Mouse (Mus musculus) heart, postnatal 10 days (tissue): ENCODE measurements around the gene Ccnf. TPM values are rescaled to one million over a fixed set of nuclear protein-coding genes. Genes with fewer than 3 reads are reported as not detected.

Source experiments
- DNase-seq, 2 experiments: peaks; one replicate each; pipeline ENCODE4 v3.0.0; 2021
- intact Hi-C: fragments of 180-260 bp; cut with DNase I; formaldehyde crosslinking; loops from one replicate; pipeline ENCODE4 v1.15.1; 2025
- total RNA-seq, 2 experiments: library from RNA; stranded (reverse); gene quantifications; 2 replicates each; pipeline ENCODE4 v1.2.3; 2021

The Ccnf gene
- total RNA-seq, 2 experiments from 2014 or later, result 6.9 to 7.7 TPM

DNA sequence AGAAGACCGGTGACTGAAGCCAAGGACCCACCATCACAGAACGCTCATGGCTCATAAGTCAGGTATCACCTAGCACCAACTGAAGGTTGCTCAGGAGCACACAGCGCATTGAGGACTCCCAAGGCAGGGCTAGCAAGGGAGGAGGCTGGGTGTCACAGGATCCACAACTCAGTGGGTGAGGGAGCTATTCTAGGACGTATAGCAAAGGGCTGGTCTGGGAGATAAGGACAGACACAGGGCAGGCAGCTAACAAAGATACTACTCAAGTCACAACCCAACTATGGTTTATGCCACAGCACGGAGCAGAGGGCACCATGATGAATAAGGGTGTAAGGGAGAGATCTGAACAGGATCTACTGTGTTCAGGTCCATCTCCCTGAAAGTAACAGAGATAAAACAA is 25.4 kb downstream of the Ccnf start:
- DNase-seq, result no peak
- intact Hi-C loops, result no loop called here

DNA sequence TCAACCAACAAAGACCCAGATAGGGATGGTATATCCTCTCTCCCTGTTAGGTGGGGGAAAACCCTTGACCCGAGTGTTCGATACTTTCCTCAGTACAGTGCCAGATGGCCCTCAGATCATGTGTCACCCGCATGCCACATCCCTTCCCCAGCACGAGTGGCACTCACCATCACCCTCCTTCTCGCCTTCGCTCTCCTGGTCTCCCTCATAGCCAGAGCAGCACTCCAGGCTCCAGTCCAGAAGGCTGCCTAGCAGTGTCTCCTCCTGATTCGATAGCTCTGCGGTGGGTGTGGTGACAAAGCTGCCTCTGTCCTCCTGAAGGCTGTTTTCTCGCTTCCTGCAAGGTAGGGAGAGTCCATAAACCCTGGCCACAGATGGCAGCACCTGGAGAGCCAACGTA is 26.5 kb downstream of the Ccnf start:
- intact Hi-C loops, result no loop called here
- no peak for DNase-seq

DNA sequence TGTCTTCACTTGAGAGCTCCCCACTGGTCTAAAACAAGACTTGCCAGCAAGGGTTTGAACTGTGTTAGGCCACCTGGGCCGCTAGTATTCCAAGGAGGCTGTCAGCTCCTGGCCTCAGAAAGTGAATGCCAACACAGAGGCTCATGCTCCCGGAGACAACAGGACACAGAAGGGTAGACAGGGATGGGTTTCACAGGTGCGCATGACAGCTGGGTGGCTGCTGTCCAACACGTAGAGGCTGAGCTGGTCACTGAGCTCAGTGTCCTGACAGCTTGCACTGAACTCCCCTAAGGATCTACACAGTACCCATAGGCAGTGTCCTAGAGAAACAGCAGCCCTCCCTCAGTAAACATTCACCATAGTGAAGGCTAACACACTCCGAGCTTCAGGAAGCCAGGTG is 27.8 kb downstream of the Ccnf start:
- intact Hi-C loops, result no loop called here
- no peak for DNase-seq

DNA sequence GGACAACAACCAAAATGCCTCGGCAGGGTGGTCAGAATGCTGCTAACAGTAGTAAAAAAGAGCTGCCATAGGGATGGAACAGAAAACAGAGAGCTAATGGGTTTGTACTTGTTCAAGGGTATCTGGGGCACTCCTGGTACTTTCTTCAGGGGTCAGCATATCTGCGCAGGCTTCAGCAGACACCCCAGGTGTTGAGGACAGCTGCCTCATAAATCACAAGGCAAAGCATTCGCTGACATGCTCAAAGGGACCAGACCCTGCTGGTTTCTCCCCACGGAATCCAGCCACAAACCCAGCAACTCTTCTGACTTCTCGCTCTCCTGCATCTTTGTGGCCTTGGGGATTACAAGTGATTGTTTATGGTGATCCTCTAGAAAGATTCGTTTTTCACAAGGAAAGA is 28.6 kb downstream of the Ccnf start:
- intact Hi-C loops, result no loop called here
- no peak for DNase-seq

DNA sequence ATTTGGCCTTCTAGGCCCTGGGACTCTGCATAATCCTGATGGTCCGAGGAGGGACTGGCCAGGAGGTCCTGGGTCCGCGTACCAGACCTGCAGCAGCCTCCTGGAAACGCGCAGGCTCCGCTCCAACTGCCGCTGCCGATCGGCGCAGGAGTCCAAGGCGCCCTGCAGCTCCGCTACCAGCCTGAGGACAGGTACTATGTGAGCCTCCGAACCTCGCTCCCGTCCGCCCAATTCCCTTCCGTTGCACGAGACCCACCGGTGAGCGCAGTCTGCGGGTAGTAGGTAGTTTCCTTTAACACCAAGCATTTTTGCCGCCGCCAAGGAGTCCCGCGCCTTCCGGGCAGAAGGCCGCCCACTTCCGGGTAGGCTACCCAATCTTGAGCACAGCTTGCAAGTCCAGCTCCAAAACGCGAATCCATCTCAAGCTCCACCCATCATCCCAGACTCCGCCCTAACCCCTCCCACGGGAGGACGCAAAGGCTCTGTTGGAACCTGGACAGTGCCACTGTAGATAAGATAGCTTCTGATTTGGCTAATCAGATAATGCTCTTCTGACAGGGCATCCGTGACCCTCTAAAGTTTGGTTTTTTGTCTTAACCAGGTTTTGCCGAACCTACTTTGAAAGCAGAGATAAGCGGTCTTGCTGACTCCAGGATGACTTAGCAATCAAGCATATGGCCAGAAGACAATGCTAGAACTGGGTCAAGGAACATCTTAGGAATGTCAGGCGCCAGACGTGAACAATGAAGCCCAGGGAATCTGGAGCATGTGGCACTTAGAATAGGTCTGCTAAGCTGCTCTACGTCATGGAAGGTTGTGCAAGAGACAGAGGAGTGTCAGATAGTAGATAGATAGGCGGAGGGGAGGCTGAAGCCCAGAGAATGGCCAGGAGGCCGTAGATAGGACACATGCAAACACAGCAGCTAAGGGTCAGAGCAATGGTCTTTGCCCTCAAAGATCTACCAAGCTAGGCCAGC is 30.6 kb downstream of the Ccnf start, which contains the start of gene Tedc2:
Gene Tedc2 (minus strand): TSS at position 417 of the 977 bp plus-strand sequence.
- DNase-seq, result peak; percentile 93 to 95
- intact Hi-C loops, result no loop called here

DNA sequence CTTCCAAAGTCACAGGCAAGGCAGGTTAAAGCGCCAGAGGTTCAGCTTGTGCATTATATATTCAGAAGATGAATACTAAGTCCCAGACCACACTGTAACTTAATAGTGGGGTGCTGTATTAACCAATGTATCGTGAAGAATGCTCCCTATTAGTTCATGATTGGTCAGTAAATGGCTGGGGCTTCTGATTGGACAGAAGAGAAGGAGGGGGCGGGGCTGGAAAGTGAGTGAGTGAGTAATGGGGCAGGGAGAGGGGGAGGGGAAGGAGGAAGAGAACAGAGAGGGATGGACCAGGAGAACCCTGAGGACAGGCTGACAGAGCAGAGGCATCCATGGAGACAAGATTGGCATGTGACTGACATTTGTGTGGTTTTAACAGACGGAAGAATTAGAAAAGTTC is 34.4 kb downstream of the Ccnf start:
- intact Hi-C loops, result no loop called here
- no peak for DNase-seq

DNA sequence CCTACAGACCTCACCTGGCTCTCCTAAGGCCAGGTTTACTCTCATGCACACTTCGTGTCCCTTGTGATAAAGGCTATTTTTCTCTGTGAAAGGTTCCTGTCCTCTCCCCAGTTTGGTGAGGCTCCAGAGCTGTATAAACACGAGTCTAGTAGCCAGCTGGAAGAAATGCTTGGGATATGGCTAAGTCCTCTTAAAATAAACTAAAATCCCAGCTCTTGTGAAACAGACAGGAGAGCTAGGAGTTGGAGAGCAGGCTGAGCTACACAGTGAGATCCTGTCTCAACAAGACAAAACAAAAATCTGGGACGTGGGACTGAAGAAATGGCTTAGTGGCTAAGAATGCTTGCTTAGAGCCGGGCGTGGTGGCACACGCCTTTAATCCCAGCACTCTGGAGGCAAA is 38.1 kb downstream of the Ccnf start:
- intact Hi-C loops, result no loop called here
- no peak for DNase-seq

DNA sequence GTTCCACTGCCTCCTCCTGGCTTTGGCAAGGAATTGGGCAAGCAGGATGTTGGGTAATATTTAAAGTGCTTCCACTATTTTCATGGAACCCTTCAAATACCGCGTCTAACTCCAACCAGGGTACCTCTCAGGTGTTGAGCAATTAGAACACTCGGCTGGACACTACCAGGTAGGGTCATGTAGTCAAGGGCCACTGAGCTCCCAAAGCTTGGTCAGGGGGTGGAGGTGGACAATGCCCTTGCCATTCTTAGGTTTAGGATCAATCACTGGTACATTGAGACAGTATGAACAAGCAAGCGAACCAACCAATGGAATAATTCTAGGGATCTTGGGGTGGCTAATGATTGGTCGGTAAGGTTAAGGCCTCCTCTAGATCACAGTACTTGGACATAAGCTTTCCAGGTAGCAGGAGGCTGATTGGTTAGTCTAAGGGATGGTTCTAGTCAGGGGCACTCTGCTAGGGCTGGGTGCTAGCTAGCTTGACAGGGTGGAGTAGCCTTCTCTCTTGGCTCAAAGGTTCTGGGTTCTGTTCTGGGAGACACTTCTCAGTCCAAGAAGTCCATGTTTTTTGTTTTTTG is 38.8 kb downstream of the Ccnf start:
- no peak for DNase-seq
- intact Hi-C loops, result no loop called here

DNA sequence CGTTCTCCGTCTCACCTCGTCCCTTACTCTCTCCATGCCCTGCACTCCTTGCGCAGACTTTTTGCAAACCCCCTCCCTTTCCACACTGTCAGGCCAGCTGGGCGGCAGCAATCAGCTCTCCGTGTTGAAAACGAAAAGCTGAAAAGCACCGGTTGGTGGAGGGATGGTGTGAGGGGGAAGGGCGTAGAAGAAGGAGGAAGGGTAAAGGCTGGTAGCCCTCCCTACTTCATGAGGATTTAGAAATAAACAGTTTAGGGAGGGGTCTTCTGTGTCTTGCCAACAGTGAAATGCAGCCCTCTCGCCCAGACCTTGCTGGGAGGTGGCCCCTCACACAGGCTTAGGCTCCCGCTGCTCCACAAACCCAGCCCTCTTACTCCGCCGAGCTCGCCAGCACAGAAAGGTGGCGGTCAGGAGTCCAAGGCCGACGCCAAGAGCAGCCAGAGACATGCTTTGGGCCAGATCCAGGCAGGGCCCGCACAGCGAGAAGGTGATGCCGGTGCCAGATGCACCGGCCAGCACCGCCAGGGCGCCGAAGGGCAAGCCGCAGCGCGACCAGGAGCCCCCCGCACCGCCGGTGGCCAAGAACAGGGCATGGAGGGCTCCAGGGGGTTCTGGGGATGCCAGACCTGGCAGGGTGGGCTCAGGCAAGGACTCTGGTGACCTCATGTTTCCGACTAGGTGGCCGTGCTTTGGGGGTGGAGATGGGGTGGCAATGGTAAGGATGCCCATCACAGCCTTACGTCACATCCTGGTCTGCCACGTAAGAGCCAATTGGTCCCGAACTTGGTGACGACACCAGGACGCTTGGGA is 39.4 kb downstream of the Ccnf start:
- DNase-seq, result peak; percentile 42 to 57
- intact Hi-C loops, result no loop called here

DNA sequence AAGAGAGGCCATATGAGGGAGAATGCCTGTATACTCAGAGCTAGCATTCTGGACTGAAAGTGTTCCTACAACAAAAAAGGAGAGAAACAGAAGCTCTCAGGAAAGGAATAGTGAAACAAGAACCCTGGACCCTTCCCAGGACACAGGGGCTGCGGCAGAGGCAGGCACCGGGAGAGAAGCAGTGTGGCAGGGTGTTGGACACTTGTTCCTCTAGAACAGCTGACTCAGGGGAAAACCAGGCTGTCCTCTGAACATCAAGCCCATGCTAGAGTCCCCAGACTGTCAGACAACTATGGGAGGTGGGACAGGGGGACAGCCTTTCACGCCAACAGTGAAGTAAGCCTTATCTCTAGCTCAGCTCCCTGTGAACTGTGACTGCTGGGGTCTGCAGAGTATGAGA is 40.7 kb downstream of the Ccnf start:
- no peak for DNase-seq
- intact Hi-C loops, result no loop called here

DNA sequence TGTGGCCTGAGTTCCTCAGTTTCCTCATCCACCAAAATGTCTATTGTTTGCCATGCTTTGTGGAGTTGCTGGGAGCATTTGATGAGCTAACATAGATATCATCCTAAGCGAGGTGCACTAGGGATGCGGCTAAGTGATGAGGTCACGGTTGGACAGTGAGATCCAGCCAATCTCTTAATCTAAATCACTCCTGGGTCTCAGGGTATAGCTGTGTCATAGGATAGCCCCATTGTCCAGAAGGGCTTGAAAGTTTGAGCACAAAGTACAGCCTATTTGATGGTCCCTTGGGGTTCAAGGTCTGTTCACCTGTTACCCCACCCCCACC is 41.4 kb downstream of the Ccnf start:
- no peak for DNase-seq
- intact Hi-C loops, result no loop called here

DNA sequence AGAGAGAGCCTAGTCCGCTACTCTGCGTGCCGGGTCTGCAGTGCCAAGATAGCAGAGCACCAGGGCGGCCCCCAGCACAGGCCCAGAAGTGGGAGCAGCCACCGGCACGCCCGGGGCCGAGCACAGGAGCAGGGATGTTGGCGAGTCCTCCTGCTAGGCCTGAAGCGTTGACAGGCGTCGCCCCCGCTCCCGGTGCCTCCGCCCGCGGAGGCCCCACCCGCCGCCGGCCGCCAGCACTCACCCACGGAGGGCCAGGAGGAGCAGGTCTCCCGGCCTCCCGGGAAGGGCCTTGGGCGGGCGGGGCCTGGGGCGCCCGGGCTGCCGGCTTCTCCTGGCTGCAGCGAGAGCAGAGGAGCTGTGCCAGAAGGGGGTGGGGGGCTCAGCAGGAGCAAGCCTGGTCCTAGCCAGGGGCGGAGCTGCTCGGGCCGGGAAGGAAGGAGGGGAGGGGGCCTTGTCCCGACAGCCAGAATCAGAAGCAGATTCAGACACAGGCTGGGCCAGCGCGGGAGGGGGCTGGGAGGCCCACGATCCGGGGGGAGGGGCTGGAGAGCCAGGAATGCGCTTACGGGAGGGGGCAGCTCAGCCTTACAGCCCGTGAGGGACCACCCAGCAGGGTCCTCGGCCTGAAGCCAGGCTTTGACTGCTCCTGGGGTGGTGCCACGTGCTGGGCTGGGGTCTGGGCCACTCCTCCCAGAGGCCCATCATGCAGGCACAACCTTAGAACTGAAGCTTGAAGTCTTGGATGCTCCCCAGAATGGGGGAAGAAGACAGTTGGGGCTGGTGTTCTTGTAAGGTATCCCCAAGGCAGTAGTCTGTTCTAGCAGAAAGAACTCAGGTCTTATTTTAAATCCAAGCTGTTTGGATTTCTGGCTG is 42.0 kb downstream of the Ccnf start, which contains the start of gene Ntn3:
Gene Ntn3 (minus strand): TSS at position 489 of the 873 bp plus-strand sequence.
- intact Hi-C loops, result no loop called here
- peak; percentile 56 to 57 for DNase-seq

DNA sequence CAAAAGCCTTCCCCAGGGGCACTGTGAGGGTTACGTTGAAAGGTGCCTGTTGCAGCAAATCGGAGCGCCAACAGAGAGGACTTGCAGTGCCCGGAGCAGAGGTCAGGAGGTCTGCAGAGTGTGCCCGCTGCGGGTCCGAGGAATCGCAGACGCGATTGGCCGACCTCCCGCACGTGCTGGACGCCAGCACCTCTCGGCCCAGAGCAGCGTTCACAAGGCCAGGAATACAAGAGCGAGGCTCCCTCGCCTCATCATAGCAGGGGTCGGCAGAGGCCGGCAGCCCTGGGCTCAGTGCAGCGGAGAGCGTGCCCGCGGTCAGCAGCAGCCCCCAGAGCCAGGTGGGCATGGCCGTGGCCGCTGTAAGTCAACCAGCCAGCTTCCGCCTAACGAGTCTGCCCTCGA is 42.6 kb downstream of the Ccnf start:
- DNase-seq, result peak in 1 of 2 experiments; percentile 56
- intact Hi-C loops, result no loop called here

DNA sequence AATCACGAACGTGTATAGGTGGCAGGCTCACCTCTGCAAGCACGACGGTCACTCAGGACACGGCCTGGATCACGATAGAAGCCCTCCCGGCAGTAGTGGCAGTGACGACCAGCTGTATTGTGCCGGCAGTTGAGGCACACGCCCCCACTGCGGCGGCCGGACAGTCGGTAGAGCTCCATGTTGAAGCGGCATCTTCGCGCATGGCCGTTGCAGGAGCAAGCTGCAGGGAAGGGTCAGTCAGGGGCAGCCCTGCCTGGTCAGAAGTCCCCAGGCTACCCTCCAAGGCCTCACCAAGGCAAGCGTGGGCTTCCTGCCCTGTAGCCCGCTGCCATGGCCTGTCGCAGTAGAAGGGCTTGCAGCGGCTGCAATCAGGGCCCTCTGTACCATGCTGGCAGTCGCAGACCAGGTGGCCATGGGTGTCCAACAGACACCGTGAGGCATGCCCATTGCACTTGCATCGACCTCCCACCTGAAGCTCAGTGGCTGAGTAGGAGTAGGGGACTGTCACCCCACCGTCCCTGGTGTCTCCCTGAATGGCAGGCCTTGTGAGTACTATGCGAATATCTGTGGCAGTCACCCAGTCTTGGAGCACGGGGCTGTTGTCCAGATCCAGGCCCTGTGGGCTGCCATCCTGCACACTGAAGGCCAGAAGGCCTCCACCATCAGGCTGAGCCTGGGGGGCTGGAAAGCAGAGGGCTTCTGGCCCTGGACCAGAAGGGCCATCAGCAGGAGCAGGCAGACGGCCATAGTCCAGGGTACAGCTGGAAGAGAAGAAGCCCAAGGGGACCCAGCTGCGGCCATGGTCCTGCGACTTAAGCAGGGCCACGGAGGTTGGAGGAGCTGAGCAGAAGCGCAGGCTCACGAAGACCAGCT is 43.3 kb downstream of the Ccnf start:
- DNase-seq, result no peak
- intact Hi-C loops, result no loop called here

DNA sequence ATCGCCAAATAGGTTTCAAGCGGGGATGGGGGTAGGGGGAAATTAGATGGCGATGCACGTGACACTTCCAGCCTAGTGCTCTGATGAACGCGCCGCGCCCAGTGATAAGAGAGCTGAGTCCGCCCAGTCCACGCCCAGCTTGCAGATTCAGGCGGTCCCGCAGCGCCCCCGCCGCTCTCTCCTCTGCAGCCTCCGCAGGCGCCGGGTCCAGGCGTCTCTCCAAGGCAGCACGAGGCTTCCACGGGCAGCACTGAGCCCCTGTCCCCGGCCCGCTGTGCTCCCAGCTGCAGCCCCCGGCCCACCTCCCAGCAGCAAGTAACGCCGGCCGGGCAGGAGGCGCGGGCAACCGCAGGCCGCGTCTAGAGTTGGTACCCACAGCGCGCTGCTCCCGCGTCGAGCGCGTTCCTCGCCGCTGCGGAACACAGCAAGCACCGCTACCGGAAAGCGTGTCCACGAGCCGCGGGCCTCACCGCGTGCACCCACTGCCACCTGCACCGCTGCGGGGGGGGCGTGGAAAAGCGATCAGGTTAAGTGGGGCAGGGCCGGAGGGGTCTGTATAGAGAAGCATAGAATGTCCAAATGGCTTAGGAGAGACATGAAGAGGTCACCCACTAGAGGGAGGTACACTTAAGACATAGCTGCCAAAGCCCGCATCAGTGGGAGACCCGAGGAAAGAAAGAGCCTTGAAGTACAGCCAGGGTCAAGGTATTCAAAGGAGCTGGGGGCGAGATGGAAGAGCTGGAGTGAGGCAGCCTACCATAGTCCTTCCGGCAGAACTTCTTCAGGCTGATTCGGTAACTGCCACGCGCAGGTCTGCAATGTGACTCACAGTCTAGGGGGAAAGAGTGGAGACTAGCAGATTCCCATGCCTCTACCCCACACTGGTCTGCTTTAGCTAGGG is 44.6 kb downstream of the Ccnf start:
- intact Hi-C loops, result no loop called here
- peak; percentile 48 to 56 for DNase-seq

DNA sequence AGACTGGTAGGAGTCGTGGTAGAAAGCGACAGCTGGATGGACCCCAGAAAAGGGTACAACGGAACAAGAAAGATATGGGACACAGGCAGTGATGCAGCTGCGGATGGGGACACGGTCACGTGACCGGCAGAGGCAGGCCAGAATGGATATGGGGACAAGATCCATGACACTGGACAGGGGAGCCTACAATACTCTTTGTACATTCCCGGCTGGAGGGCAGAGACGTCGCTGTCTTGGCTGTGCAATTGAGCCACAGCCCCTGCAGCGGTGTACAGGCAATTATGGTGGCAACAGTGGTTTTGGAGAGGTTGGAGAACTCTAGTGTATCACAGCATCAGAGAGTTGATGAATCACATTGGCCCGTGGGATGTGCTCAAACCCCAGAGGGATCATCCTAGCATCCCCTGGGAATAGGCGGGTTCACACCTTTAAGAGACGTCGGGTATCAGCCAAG is 45.3 kb downstream of the Ccnf start:
- intact Hi-C loops, result no loop called here
- DNase-seq, result no peak

DNA sequence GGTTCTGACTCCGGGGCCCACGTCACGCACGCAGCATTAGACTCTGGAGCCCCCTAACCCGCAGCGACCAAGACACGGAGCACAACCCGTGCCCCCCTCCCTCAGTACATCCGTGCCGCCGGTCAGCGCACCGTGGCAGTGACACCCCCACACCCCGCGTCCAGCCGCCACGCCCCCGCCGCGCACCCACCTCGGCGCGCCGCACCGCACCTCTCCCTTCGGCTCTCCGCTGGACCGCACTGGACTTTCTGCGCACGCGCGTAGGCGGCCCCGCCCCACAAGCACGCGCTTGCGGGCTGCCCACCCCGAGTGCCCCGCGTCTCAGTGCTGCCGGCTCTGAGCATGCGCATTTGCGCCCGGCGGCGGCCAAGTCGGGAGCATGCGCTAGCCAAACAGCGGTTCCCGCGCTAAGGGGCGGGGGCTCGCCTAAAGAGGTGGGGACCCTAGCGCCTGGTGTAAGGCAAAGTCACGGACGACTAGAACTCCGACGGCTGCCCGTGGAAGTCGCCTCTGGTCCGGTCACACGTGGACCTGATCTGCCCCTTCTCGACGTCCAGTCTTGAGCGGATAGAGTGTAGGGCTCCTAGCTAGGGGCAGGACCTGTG is 45.9 kb downstream of the Ccnf start, which contains the start of gene Tbc1d24:
Gene Tbc1d24 (minus strand): TSS at position 279 of the 605 bp plus-strand sequence.
- DNase-seq, result peak; percentile 93 to 95
- intact Hi-C loops, result no loop called here

DNA sequence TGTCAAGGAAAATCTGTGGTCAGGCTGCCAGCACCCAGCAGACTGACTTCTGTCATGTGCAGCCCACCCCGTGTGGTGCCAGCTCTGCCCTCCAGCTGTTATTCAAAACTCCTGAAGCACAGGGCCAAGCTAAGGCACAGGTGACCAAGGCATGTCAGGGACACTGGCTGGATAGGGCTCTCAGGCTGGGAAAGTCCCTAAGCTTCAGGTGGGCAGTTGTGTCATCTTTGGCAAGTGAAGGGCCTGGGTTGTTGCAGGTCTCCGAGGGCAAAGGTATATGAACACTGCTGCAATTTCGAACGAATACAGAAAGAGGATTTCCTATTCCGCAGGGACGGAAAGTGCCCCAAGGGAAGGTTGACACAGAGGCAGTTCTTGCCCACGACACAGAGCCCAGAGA is 46.4 kb downstream of the Ccnf start:
- DNase-seq, result peak in 1 of 2 experiments; percentile 18
- intact Hi-C loops, result no loop called here
